Mouse (Mus musculus) embryonic fibroblast, embryonic 13.5 days (primary cell): Measurements from ENCODE around the gene Zic1. TPM values are rescaled to one million over a fixed set of nuclear protein-coding genes. Genes with fewer than 3 reads are reported as not detected.
A peak's percentile ranks its signal among the peaks of the same experiment; 100 is the strongest.

Source experiments
- H3K27ac ChIP-seq: 2 replicates; pipeline ENCODE4 v1.5.1; 2012; ENCODE audit warnings: low read length, control low read depth, inconsistent platforms; ENCODE audit not compliant: insufficient read depth
- H3K4me1 ChIP-seq: 2 replicates; pipeline ENCODE4 v1.6.1; 2011; ENCODE audit warnings: low read length; ENCODE audit not compliant: control insufficient read depth, insufficient read depth
- H3K4me3 ChIP-seq: 2 replicates; pipeline ENCODE4 v1.5.1; 2011; ENCODE audit warnings: mild to moderate bottlenecking, control low read depth, low read length; ENCODE audit not compliant: insufficient read depth
- CTCF ChIP-seq: IDR thresholded peaks from 2 replicates; pipeline ENCODE4 v1.5.1; 2011; ENCODE audit warnings: mild to moderate bottlenecking, control low read depth, low read length, moderate library complexity, borderline replicate concordance; ENCODE audit not compliant: insufficient read depth
- POLR2A ChIP-seq: IDR thresholded peaks from 2 replicates; pipeline ENCODE4 v1.6.1; 2011; ENCODE audit warnings: low read depth, mild to moderate bottlenecking, control low read depth, low read length, moderate library complexity
- polyA plus RNA-seq: library from polyadenylated mRNA; stranded (reverse); fragments of >200 nt; gene quantifications from 2 replicates; pipeline ENCODE4 v1.2.4, GENCODE M21; 2011; ENCODE audit warnings: low read depth; ENCODE audit not compliant: missing spikeins, insufficient read length

Gene Zic1
- polyA plus RNA-seq, 1 experiment, result 8.9 TPM

- Histone ChIP-seq H3K4me3 (no peak overlapping the region; the same call in 1 of the 2 replicates), H3K27ac (no peak overlapping the region), H3K4me1 (no peaks in the 10 kb centered on the region)
- TF ChIP-seq POLR2A, result no peak
- TF ChIP-seq CTCF, result no peak
Observed at GRCm38 (mm10) chr9:91369293-91369991, 3.8 kb upstream of the Zic1 start.

DNA sequence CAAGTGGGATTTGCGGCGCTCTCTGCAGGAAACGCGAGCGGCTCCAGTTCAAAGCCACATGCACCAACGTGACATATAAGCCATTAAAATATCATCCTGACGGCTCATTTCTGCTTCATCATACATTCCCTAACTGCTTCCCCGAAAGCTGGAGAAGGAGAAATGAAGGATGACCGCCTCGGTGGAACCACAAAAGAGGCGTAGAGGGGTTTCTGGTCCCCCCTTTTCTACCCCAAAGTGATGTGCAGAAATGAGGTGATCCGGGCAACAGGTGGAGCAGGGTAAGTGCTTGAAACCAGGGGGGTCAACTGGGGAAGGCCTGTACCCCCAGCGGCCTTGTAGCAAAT is 3.3 kb upstream of the Zic1 start:
- no peak overlapping the region for H3K4me3 ChIP-seq
- H3K4me1 ChIP-seq, result no peaks in the 10 kb centered on the region
- TF ChIP-seq CTCF (no peak), POLR2A (no peak)
- no peak overlapping the region for H3K27ac ChIP-seq

DNA sequence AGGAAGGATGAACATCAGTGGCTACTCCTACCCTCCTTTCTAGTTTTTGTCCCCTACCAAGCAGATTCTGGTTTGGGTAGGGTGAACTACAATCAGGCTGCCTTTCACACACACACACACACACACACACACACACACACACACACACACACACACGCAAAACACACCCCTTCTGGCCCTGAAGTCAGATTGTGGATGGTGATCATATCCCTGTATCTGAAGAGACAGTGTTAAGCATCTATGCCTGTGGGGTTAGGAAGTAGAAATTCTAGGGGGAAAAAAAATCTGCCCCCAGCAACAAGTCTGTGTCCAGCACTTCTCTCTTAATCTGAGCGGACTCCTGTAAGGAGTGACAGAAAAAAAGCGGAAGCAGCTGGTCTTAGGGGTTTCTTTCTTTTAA is 2.5 kb upstream of the Zic1 start:
- Histone ChIP-seq H3K4me1 (no peaks in the 10 kb centered on the region), H3K4me3 (no peak overlapping the region), H3K27ac (no peak overlapping the region)
- TF ChIP-seq CTCF (no peak), POLR2A (no peak)

GRCm38 (mm10) chr9:91366999-91367811 is 1.6 kb upstream of the Zic1 start:
- Histone ChIP-seq H3K4me1 (no peaks in the 10 kb centered on the region), H3K27ac (no peak overlapping the region; the same call in 1 of the 2 replicates), H3K4me3 (no peak overlapping the region)
- no peak for TF ChIP-seq POLR2A
- TF ChIP-seq CTCF, result no peak

DNA sequence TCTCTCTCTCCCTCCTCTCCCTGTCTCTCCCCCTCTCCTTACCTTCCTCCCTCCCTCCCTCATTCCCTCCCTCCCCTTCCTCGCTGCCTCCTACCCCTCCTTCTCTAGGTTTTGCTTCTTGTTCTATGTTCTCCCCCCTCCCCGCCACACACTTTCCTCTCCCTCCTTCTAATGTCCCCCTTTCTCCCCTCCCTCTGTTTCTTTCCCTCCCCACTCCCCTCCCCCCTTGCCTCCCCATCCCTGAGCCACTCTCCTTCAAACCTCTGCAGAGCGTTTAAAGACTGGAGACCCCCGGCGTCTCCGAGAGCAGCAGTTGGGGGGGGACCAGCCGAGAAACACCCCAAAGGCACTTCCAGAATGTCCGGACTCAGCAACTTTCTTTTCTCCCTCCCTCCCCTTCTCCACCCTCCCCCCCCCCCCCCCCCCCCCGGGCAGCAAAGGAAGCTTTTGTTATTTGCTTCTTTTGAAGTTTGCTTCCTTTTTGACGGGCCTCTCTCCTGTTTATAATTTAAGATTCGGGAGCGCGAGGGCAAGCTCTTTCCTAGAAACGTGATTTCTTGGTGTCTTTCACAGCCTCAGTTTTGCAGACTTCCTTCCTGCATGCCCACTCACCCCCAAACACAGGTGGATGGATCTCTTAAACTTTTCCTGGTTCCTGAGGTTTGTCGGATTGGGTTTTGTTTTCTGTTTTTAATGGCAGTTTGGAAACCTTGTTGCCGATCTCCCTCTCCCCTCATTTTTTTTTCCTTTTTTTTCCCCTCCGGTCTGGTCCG is 802 bp upstream of the Zic1 start:
- TF ChIP-seq CTCF (no peak), POLR2A (no peak)
- Histone ChIP-seq H3K4me1 (no peaks in the 10 kb centered on the region), H3K4me3 (0 out of 2 replicates have a peak overlapping the region, but pooled peaks have one; percentile 7), H3K27ac (no peak overlapping the region; the same call in 1 of the 2 replicates)

DNA sequence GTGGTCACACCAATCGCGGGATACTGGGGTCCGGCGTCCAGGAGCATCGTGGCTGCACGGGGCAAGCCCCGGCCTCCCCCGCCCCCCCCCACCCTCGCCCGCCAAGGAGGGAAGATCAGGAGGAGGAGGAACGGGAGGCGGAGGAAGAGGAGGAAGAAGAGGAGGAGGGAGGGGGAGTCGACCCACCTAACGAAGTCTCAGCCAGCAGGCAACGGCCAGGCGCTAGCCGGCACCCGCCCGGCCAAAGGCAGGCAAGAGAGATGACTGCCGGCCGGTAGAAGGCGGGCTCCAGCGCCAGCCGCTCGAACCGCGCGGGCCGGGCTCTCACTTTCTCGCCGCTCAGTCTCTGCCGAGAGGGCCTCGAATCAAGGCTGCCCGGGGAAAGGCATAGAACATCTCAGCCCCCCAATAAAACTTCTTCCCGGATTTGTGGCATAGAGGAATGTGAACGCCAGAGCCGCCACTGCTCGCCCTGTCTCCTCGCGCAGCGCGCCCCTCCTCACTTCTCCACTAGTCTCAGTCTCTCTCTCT is 574 bp downstream of the Zic1 start:
- Histone ChIP-seq H3K27ac (peak overlapping the region; percentile 34; the same call in 1 of the 2 replicates), H3K4me1 (no peaks in the 10 kb centered on the region), H3K4me3 (peak overlapping the region; percentile 38)
- TF ChIP-seq CTCF (no peak), POLR2A (no peak)

DNA sequence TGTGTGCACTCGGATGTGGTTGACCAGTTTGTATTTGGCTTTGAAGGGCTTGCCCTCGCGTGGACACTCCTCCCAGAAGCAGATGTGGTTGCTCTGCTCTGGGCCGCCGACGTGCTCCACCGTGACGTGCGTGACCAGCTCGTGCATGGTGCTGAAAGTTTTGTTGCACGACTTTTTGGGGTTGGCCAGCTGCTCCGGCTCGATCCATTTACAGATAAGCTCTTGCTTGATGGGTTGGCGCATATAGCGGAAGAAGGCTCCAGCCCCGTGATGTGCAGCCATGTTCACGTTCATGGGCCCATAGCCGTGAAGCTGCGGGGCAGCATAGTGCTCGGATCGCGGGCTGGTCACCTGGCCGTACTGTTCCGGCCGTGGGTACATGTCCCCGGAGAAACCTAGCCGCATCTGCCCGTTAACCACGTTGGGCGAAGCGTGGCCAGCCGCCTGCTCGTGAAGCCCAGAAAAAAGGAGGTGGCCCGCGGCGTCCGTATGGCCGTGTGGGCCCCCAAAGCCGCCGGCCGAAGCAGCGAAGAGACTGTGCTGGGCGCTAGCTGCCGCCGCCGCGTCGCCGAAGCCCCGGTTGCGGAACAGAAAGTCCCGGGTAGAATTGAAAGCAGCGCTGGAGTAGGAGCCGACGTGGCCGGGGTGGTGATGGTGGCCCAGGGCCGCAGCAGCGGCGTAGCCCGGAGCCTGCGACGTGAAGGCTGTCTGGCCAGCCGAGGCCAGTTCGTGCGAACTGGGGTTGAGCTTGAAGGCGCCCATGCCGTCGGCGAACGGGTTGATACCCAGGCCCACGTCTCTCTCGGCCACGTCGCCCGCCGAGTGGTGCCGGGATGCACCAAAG is 1.3 kb downstream of the Zic1 start:
- TF ChIP-seq CTCF (no peak), POLR2A (no peak)
- Histone ChIP-seq H3K27ac (no peak overlapping the region), H3K4me3 (peak overlapping the region; percentile 28), H3K4me1 (no peaks in the 10 kb centered on the region)

DNA sequence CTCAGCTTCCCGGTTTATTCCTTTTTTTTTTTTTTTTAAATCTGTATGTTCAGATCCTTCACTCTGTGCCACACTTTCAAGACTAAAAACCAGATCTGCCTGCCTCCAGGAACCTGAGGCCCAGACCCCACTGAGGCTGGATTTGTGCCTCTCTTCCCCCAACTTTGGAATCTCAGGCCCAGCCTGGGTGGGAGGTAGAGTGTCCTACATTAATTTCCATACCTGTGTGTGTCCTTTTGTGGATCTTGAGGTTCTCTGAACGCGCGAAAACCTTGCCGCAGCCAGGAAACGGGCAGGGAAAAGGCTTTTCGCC is 1.8 kb downstream of the Zic1 start:
- Histone ChIP-seq H3K27ac (no peak overlapping the region), H3K4me3 (peak overlapping the region; percentile 28), H3K4me1 (no peaks in the 10 kb centered on the region)
- TF ChIP-seq CTCF (no peak), POLR2A (no peak)

DNA sequence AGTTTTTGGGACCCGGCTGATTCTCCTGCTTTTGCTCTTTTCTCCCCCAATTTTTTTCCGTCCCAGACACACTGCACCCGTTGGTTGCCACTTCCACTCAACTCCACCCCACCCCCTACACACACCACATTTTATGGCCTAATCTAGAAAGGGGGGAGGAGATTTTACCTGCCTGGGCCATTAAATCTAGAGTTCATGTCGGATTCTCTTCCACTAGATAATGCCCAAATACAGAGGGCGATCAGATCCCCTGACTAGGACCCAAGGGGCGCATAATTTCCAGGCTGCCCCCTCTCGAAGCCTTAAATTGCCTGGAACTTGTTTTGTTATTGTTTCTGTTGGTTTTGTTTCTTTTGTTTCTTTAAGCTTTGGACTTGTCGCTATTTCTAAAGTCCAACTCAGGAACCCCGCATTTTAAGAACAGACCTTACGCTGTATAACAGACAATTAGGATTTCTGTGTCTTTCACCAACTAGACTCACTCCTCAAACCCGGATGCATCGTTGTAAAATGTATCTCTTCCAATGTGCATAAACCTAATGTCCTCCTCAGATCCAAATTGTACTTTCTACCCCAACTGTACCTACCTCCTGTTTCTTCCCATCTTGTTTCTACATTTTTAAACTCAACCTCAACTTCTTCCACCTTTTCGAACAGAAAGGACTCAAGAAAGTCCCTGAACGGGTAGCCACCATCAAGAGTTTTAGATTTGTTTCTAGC is 2.4 kb downstream of the Zic1 start:
- no peaks in the 10 kb centered on the region for H3K4me1 ChIP-seq
- TF ChIP-seq POLR2A (no peak), CTCF (no peak)
- H3K4me3 ChIP-seq, result peak overlapping the region; percentile 28
- no peak overlapping the region for H3K27ac ChIP-seq
